Mouse (Mus musculus): ENCODE measurements around the gene AA467197. TPM values are rescaled to one million over a fixed set of nuclear protein-coding genes. Genes with fewer than 3 reads are reported as not detected.

Gene AA467197
- polyA plus RNA-seq, 2 experiments = 0.30 TPM; not detected in 1

GRCm38 (mm10) chr2:122625930-122626329 lies 10.9 kb upstream of the AA467197 start:
- Histone ChIP-seq H3K9me3 (ENCODE audit: control insufficient read depth, low read length) (no peaks in the 10 kb centered on the region), H3K36me3 (ENCODE audit: control insufficient read depth, insufficient read depth, low read length) (no peaks in the 10 kb centered on the region), H3K27ac (replicated peaks; ENCODE audit: low read depth, low read length) (no peak overlapping the region), H3K9ac (ENCODE audit: low read depth, low read length, severe bottlenecking) (no peak overlapping the region), H3K27me3 (ENCODE audit: control insufficient read depth, insufficient read depth, low read length) (no peaks in the 10 kb centered on the region), H3K4me3 (replicated peaks; ENCODE audit: low read length) (no peak overlapping the region), H3K4me1 (ENCODE audit: control insufficient read depth, insufficient read depth, low read length) (no peaks in the 10 kb centered on the region), H3K4me2 (replicated peaks; ENCODE audit: low read depth, low read length, severe bottlenecking) (no peak overlapping the region)
- no peak for DNase-seq (ENCODE audit: low spot score)
- no peak for ATAC-seq (ENCODE audit: low FRiP score, low read depth)
- WGBS = 57% methylated on average over 7 of the region's 7 CpGs
- no peak for TF ChIP-seq POLR2A (IDR thresholded peaks at IDR 0.05; ENCODE audit: borderline replicate concordance, extremely low read depth, insufficient read depth, insufficient read length)

DNA sequence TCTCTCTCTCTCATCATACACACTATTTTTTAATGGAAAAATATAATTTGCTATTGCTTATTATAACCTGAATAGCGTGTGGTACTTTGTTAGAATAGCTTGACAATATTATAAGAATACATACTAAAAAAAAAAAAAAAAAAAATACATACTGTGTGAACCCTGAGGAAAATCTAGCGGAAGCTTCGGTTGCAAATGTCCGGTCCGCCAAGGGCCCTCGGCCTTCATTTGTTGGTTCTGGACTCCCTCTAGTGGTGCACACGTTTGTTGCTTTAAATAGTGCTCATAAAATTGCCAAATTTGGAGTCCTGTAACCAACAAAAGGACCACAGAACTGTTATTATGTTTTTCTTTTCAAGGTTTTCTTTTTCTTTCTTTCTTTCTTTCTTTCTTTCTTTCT lies 7.8 kb upstream of the AA467197 start:
- no peaks in the 10 kb centered on the region for H3K9me3 ChIP-seq (ENCODE audit: control insufficient read depth, low read length)
- ATAC-seq (ENCODE audit: low FRiP score, low read depth) (peak; percentile 43; the same call in 1 of the 2 replicates), DNase-seq (ENCODE audit: low spot score) (peak; percentile 89)
- H3K9ac ChIP-seq (ENCODE audit: low read depth, low read length, severe bottlenecking) = no peak overlapping the region
- H3K27me3 ChIP-seq (ENCODE audit: control insufficient read depth, insufficient read depth, low read length) = no peaks in the 10 kb centered on the region
- 2% methylated on average over 7 of the region's 7 CpGs for WGBS
- H3K4me1 ChIP-seq (ENCODE audit: control insufficient read depth, insufficient read depth, low read length) = 0 out of 2 replicates have a peak, but pooled peaks cover 9% of the 10 kb centered on the region
- peaks cover 17% of the 10 kb centered on the region for H3K36me3 ChIP-seq (ENCODE audit: control insufficient read depth, insufficient read depth, low read length)
- H3K4me2 ChIP-seq (replicated peaks; ENCODE audit: low read depth, low read length, severe bottlenecking) = 0 out of 2 replicates have a peak overlapping the region, but pooled peaks have one; percentile 10
- H3K4me3 ChIP-seq (replicated peaks; ENCODE audit: low read length) = no peak overlapping the region
- TF ChIP-seq POLR2A (IDR thresholded peaks at IDR 0.05; ENCODE audit: borderline replicate concordance, extremely low read depth, insufficient read depth, insufficient read length) = no peak
- H3K27ac ChIP-seq (replicated peaks; ENCODE audit: low read depth, low read length) = no peak overlapping the region

- peaks cover 17% of the 10 kb centered on the region for H3K36me3 ChIP-seq (ENCODE audit: control insufficient read depth, insufficient read depth, low read length)
- no peak for DNase-seq (ENCODE audit: low spot score)
- 0 out of 2 replicates have a peak, but pooled peaks cover 9% of the 10 kb centered on the region for H3K4me1 ChIP-seq (ENCODE audit: control insufficient read depth, insufficient read depth, low read length)
- no peak for TF ChIP-seq POLR2A (IDR thresholded peaks at IDR 0.05; ENCODE audit: borderline replicate concordance, extremely low read depth, insufficient read depth, insufficient read length)
- H3K9ac ChIP-seq (ENCODE audit: low read depth, low read length, severe bottlenecking) = 0 out of 2 replicates have a peak overlapping the region, but pooled peaks have one; percentile 92
- peak overlapping the region; percentile 92 for H3K4me3 ChIP-seq (replicated peaks; ENCODE audit: low read length)
- WGBS = 65% methylated on average over 6 of the region's 6 CpGs
- H3K27ac ChIP-seq (replicated peaks; ENCODE audit: low read depth, low read length) = no peak overlapping the region
- no peaks in the 10 kb centered on the region for H3K9me3 ChIP-seq (ENCODE audit: control insufficient read depth, low read length)
- no peaks in the 10 kb centered on the region for H3K27me3 ChIP-seq (ENCODE audit: control insufficient read depth, insufficient read depth, low read length)
- ATAC-seq (ENCODE audit: low FRiP score, low read depth) = no peak
- H3K4me2 ChIP-seq (replicated peaks; ENCODE audit: low read depth, low read length, severe bottlenecking) = peak overlapping the region; percentile 98
Measured at GRCm38 (mm10) chr2:122629871-122630270, 6.9 kb upstream of the AA467197 start.

- Histone ChIP-seq H3K36me3 (ENCODE audit: control insufficient read depth, insufficient read depth, low read length) (peaks cover 17% of the 10 kb centered on the region), H3K27ac (replicated peaks; ENCODE audit: low read depth, low read length) (peak overlapping the region; percentile 67), H3K4me3 (replicated peaks; ENCODE audit: low read length) (peak overlapping the region; percentile 92), H3K27me3 (ENCODE audit: control insufficient read depth, insufficient read depth, low read length) (no peaks in the 10 kb centered on the region), H3K4me1 (ENCODE audit: control insufficient read depth, insufficient read depth, low read length) (0 out of 2 replicates have a peak, but pooled peaks cover 9% of the 10 kb centered on the region), H3K4me2 (replicated peaks; ENCODE audit: low read depth, low read length, severe bottlenecking) (peak overlapping the region; percentile 98), H3K9me3 (ENCODE audit: control insufficient read depth, low read length) (no peaks in the 10 kb centered on the region), H3K9ac (ENCODE audit: low read depth, low read length, severe bottlenecking) (peak overlapping the region; percentile 92)
- under 1% methylated on average over 48 of the region's 75 CpGs for WGBS
- ATAC-seq (ENCODE audit: low FRiP score, low read depth) (peak; percentile 86), DNase-seq (ENCODE audit: low spot score) (peak; percentile 90)
- peak; percentile 77; the same call in 1 of the 2 replicates for TF ChIP-seq POLR2A (IDR thresholded peaks at IDR 0.05; ENCODE audit: borderline replicate concordance, extremely low read depth, insufficient read depth, insufficient read length)
Measured at GRCm38 (mm10) chr2:122630465-122631225, 6.1 kb upstream of the AA467197 start.

DNA sequence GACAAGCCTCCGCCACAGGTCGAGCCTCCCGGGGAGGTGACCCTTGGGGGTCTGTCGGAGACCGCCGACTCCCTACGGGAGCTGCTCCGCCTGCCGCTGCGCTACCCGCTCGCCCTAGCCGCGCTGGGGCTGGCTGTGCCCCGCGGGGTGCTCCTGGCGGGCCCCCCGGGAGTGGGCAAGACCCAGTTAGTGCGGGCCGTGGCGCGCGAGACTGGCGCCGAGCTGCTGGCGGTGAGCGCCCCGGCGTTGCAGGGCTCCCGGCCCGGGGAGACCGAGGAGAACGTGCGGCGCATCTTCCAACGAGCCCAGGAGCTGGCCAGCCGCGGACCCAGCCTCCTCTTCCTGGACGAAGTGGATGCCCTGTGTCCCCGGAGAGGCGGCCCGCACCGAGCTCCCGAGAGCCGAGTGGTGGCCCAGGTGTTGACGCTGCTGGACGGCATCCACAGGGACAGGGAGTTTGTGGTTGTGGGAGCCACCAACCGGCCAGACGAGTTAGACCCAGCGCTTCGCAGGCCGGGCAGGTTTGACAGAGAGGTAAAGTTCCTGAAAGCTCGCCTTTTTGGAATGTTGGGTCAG lies 5.5 kb upstream of the AA467197 start:
- ATAC-seq (ENCODE audit: low FRiP score, low read depth) = peak; percentile 16

More for the DNA sequence above, 5.5 kb upstream of the AA467197 start:
- no peak for DNase-seq (ENCODE audit: low spot score)
- WGBS = 1% methylated on average over 50 of the region's 53 CpGs
- H3K9ac ChIP-seq (ENCODE audit: low read depth, low read length, severe bottlenecking) = peak overlapping the region; percentile 92
- no peak for TF ChIP-seq POLR2A (IDR thresholded peaks at IDR 0.05; ENCODE audit: borderline replicate concordance, extremely low read depth, insufficient read depth, insufficient read length)
- H3K27me3 ChIP-seq (ENCODE audit: control insufficient read depth, insufficient read depth, low read length) = no peaks in the 10 kb centered on the region
- peak overlapping the region; percentile 92 for H3K4me3 ChIP-seq (replicated peaks; ENCODE audit: low read length)
- peak overlapping the region; percentile 98 for H3K4me2 ChIP-seq (replicated peaks; ENCODE audit: low read depth, low read length, severe bottlenecking)
- H3K9me3 ChIP-seq (ENCODE audit: control insufficient read depth, low read length) = no peaks in the 10 kb centered on the region
- H3K36me3 ChIP-seq (ENCODE audit: control insufficient read depth, insufficient read depth, low read length) = peaks cover 17% of the 10 kb centered on the region
- 0 out of 2 replicates have a peak overlapping the region, but pooled peaks have one; percentile 19 for H3K27ac ChIP-seq (replicated peaks; ENCODE audit: low read depth, low read length)
- 0 out of 2 replicates have a peak, but pooled peaks cover 9% of the 10 kb centered on the region for H3K4me1 ChIP-seq (ENCODE audit: control insufficient read depth, insufficient read depth, low read length)
